Mouse (Mus musculus) kidney, adult 18-20 months (tissue): ENCODE results near the gene Gm14137.

Experiments used
- DNase-seq: peaks from one replicate; pipeline ENCODE4 v3.0.0; 2021

Gm14137 gene

GRCm38 (mm10) chr2:119172862-119173576 is 1.3 kb upstream of the Gm14137 start:
- peak; percentile 63 for DNase-seq

- DNase-seq, result no peak
Measured at GRCm38 (mm10) chr2:119174866-119175265, 557 bp downstream of the Gm14137 start.

- DNase-seq, result peak; percentile 12
Measured at GRCm38 (mm10) chr2:119175614-119176013, 1.3 kb downstream of the Gm14137 start.

- peak; percentile 13 for DNase-seq
Measured at GRCm38 (mm10) chr2:119176761-119177160, 2.5 kb downstream of the Gm14137 start.

- no peak for DNase-seq
Measured at GRCm38 (mm10) chr2:119177384-119177939, 3.2 kb downstream of the Gm14137 start.

- DNase-seq, result no peak
Measured at GRCm38 (mm10) chr2:119182914-119183313, 8.6 kb downstream of the Gm14137 start.

GRCm38 (mm10) chr2:119189029-119189710 is 14.9 kb downstream of the Gm14137 start:
- peak; percentile 90 for DNase-seq

- no peak for DNase-seq
Measured at GRCm38 (mm10) chr2:119190969-119191368, 16.7 kb downstream of the Gm14137 start.

GRCm38 (mm10) chr2:119194140-119194539 is 19.8 kb downstream of the Gm14137 start:
- no peak for DNase-seq

- no peak for DNase-seq
Measured at GRCm38 (mm10) chr2:119196316-119197108, 22.2 kb downstream of the Gm14137 start.

- no peak for DNase-seq
Measured at GRCm38 (mm10) chr2:119197493-119197892, 23.2 kb downstream of the Gm14137 start.

- DNase-seq, result no peak
Measured at GRCm38 (mm10) chr2:119198049-119198448, 23.7 kb downstream of the Gm14137 start.

GRCm38 (mm10) chr2:119198934-119199333 is 24.6 kb downstream of the Gm14137 start:
- DNase-seq, result no peak

GRCm38 (mm10) chr2:119202914-119203453 is 28.7 kb downstream of the Gm14137 start:
- peak; percentile 26 for DNase-seq

- DNase-seq, result no peak
Measured at GRCm38 (mm10) chr2:119203871-119204460, 29.7 kb downstream of the Gm14137 start.

- no peak for DNase-seq
Measured at GRCm38 (mm10) chr2:119207961-119208343, 33.6 kb downstream of the Gm14137 start.

GRCm38 (mm10) chr2:119208344-119209175 is 34.3 kb downstream of the Gm14137 start, which contains the start of the genes Zfyve19 and Dnajc17:
TSS of gene Zfyve19 (plus strand) at chr2:119208617.
TSS of gene Dnajc17 (minus strand) at chr2:119208795.
- DNase-seq, result peak; percentile 96

- no peak for DNase-seq
Measured at GRCm38 (mm10) chr2:119209176-119209507, 34.8 kb downstream of the Gm14137 start.
